ENCODE assay signal across 10 mouse cellular contexts in genomic region chr10:67053475-67053874, GRCm38 (mm10). TPM values are rescaled to one million over a fixed set of nuclear protein-coding genes. Genes with fewer than 3 reads are reported as not detected.
DNase-seq lines count a peak whose midpoint lies in the region; ATAC-seq and TF ChIP-seq lines count a peak whose summit lies in the region.
"Had no signal": no experiment of that assay in that cellular context is flagged by ENCODE, and none has a peak within 500 bp of the region (broad histone marks: within the 10 kb centered on the region; RNA-seq: fewer than 3 reads in every experiment).

No protein-coding gene starts in this region.

- peaks cover 39% of the 10 kb centered on the region for H3K4me1 ChIP-seq in liver, adult 2 months (ENCODE audit: control insufficient read depth, insufficient read depth, low read length)
- H3K4me1 ChIP-seq in liver, embryonic 11.5 days (replicated peaks; ENCODE audit: control insufficient read depth, insufficient read depth, low read length), result peaks cover 13% of the 10 kb centered on the region
- H3K4me1 ChIP-seq in forebrain, embryonic 11.5 days (replicated peaks; ENCODE audit: control insufficient read depth, insufficient read depth, low read length), result peaks cover 9% of the 10 kb centered on the region
- H3K4me1 ChIP-seq in hindbrain, embryonic 14.5 days (replicated peaks; ENCODE audit: control insufficient read depth, insufficient read depth, low read length), result peaks cover 27% of the 10 kb centered on the region
- peaks cover 26% of the 10 kb centered on the region for H3K4me1 ChIP-seq in stomach, embryonic 14.5 days (ENCODE audit: control insufficient read depth, insufficient read depth, low read length)

- peaks cover 16% of the 10 kb centered on the region; the same call in 1 of the 2 replicates for H3K79me2 ChIP-seq in liver, adult 2 months (ENCODE audit: control insufficient read depth, insufficient read depth, low read length)

- intact Hi-C loops in left cerebral cortex, postnatal 25 days (cut with DNase I), result no loop called here

- no peak for TF ChIP-seq CTCF in liver, adult 2 months (IDR thresholded peaks at IDR 0.05; ENCODE audit: low read depth, low read length)

- no peak overlapping the region for H3K4me3 ChIP-seq in liver, adult 2 months (ENCODE audit: insufficient read depth, low read depth, low read length)
- H3K4me3 ChIP-seq in liver, embryonic 11.5 days (ENCODE audit: low read depth, low read length), result no peak overlapping the region
- H3K4me3 ChIP-seq in forebrain, embryonic 11.5 days (ENCODE audit: low read depth, low read length), result no peak overlapping the region
- H3K4me3 ChIP-seq in hindbrain, embryonic 14.5 days (replicated peaks; ENCODE audit: low read length), result no peak overlapping the region
- no peak overlapping the region for H3K4me3 ChIP-seq in stomach, embryonic 14.5 days (ENCODE audit: low read depth, low read length)

- WGBS in liver, adult 2 months, result 69% methylated on average over 9 of the region's 9 CpGs
- 50% methylated on average over 9 of the region's 9 CpGs for WGBS in liver, embryonic 11.5 days
- 14% methylated on average over 9 of the region's 9 CpGs for WGBS in forebrain, embryonic 11.5 days
- 18% methylated on average over 9 of the region's 9 CpGs for WGBS in hindbrain, embryonic 14.5 days
- WGBS in stomach, embryonic 14.5 days, result 25% methylated on average over 9 of the region's 9 CpGs

- no peaks in the 10 kb centered on the region for H3K27me3 ChIP-seq in liver, adult 2 months (ENCODE audit: control insufficient read depth, insufficient read depth, low read length)
- H3K27me3 ChIP-seq in liver, embryonic 11.5 days (replicated peaks; ENCODE audit: control insufficient read depth, insufficient read depth, low read length), result no peaks in the 10 kb centered on the region
- no peaks in the 10 kb centered on the region for H3K27me3 ChIP-seq in forebrain, embryonic 11.5 days (ENCODE audit: control insufficient read depth, insufficient read depth, low read length)
- H3K27me3 ChIP-seq in hindbrain, embryonic 14.5 days (ENCODE audit: control insufficient read depth, insufficient read depth, low read length), result no peaks in the 10 kb centered on the region
- H3K27me3 ChIP-seq in stomach, embryonic 14.5 days (ENCODE audit: control insufficient read depth, insufficient read depth, low read length), result no peaks in the 10 kb centered on the region

- no peak for DNase-seq in liver, adult 2 months (ENCODE audit: extremely low read depth, low read depth, low spot score)
- DNase-seq in liver, embryonic 11.5 days (ENCODE audit: low spot score), result no peak
- DNase-seq in forebrain, embryonic 11.5 days (ENCODE audit: low spot score), result no peak
- DNase-seq in hindbrain, embryonic 14.5 days (ENCODE audit: low spot score), result peak; percentile 45
- no peak for DNase-seq in left cerebral cortex, postnatal 25 days (ENCODE audit: low spot score in 2 of 2)
- DNase-seq in right cerebral cortex, postnatal 25 days, result no peak
- DNase-seq: kidney, adult 8-10 months had no signal

- no peak overlapping the region for H3K4me2 ChIP-seq in liver, embryonic 11.5 days
- H3K4me2 ChIP-seq in forebrain, embryonic 11.5 days (ENCODE audit: low read depth, low read length, severe bottlenecking), result no peak overlapping the region
- no peak overlapping the region for H3K4me2 ChIP-seq in hindbrain, embryonic 14.5 days (replicated peaks)
- H3K4me2 ChIP-seq in stomach, embryonic 14.5 days (replicated peaks; ENCODE audit: low read depth, low read length), result no peak overlapping the region

- H3K9ac ChIP-seq in liver, adult 2 months (ENCODE audit: low read depth, low read length), result no peak overlapping the region
- H3K9ac ChIP-seq in liver, embryonic 11.5 days (ENCODE audit: low read depth, low read length), result no peak overlapping the region
- H3K9ac ChIP-seq in forebrain, embryonic 11.5 days (ENCODE audit: low read length), result 0 out of 2 replicates have a peak overlapping the region, but pooled peaks have one; percentile 33
- no peak overlapping the region for H3K9ac ChIP-seq in hindbrain, embryonic 14.5 days
- no peak overlapping the region for H3K9ac ChIP-seq in stomach, embryonic 14.5 days (replicated peaks; ENCODE audit: low read depth, low read length)

- H3K9me3 ChIP-seq in liver, embryonic 11.5 days (ENCODE audit: control insufficient read depth, low read length), result no peaks in the 10 kb centered on the region
- no peaks in the 10 kb centered on the region for H3K9me3 ChIP-seq in forebrain, embryonic 11.5 days (ENCODE audit: control insufficient read depth, low read length)
- no peaks in the 10 kb centered on the region for H3K9me3 ChIP-seq in hindbrain, embryonic 14.5 days (ENCODE audit: control insufficient read depth, low read length)
- no peaks in the 10 kb centered on the region for H3K9me3 ChIP-seq in stomach, embryonic 14.5 days (ENCODE audit: control insufficient read depth, low read depth, low read length)

- H3K36me3 ChIP-seq in liver, adult 2 months (ENCODE audit: control insufficient read depth, insufficient read depth, low read length), result no peaks in the 10 kb centered on the region
- no peaks in the 10 kb centered on the region for H3K36me3 ChIP-seq in liver, embryonic 11.5 days (ENCODE audit: control insufficient read depth, insufficient read depth, low read length)
- no peaks in the 10 kb centered on the region for H3K36me3 ChIP-seq in forebrain, embryonic 11.5 days (ENCODE audit: control insufficient read depth, insufficient read depth, low read length)
- no peaks in the 10 kb centered on the region for H3K36me3 ChIP-seq in hindbrain, embryonic 14.5 days (replicated peaks; ENCODE audit: control insufficient read depth, insufficient read depth)
- H3K36me3 ChIP-seq in stomach, embryonic 14.5 days (ENCODE audit: control insufficient read depth, insufficient read depth, low read length), result no peaks in the 10 kb centered on the region

- TF ChIP-seq POLR2A in liver, adult 2 months (IDR thresholded peaks at IDR 0.05; ENCODE audit: extremely low read depth, insufficient read depth, low read length), result no peak

- H3K27ac ChIP-seq in liver, adult 2 months (replicated peaks; ENCODE audit: insufficient read depth, low read depth, low read length), result peak overlapping the region; percentile 17; the same call in 1 of the 2 replicates
- H3K27ac ChIP-seq in liver, embryonic 11.5 days (ENCODE audit: low read depth, low read length), result no peak overlapping the region
- H3K27ac ChIP-seq in forebrain, embryonic 11.5 days (ENCODE audit: low read depth, low read length), result no peak overlapping the region
- H3K27ac ChIP-seq in hindbrain, embryonic 14.5 days, result peak overlapping the region; percentile 64; the same call in 1 of the 2 replicates
- H3K27ac ChIP-seq in stomach, embryonic 14.5 days (ENCODE audit: low read length), result peak overlapping the region; percentile 52; the same call in 1 of the 2 replicates

- no peak for ATAC-seq in liver, embryonic 11.5 days (replicated peaks; ENCODE audit: low FRiP score)
- peak; percentile 86 for ATAC-seq in forebrain, embryonic 11.5 days (replicated peaks; ENCODE audit: low FRiP score)
- ATAC-seq in hindbrain, embryonic 14.5 days (ENCODE audit: low FRiP score), result peak; percentile 79; the same call in 1 of the 2 replicates
- 0 out of 2 replicates have a peak, but pooled peaks have one; percentile 46 for ATAC-seq in stomach, embryonic 14.5 days (ENCODE audit: insufficient number of reproducible peaks, insufficient read depth, low FRiP score, low read depth)
- no peak for ATAC-seq in monocyte, adult 5-6 weeks (replicated peaks; ENCODE audit: insufficient number of reproducible peaks, low FRiP score, low TSS enrichment, poor library complexity, severe bottlenecking)
- ATAC-seq: lung, postnatal 0 days had no signal

RNA-seq across cellular contexts. Expression of gene Jmjd1c, which starts 42.5 kb away (rescaled TPM):
- total RNA-seq in liver, adult 2 months (2014; rRNA removed), result 44.8 and 48.3 TPM in 2 replicates
- polyA plus RNA-seq in liver, adult 2 months (2012; rRNA removed), result 5.7 and 5.8 TPM in 2 replicates
- 26.0 and 31.6 TPM in 2 replicates for polyA plus RNA-seq in liver, embryonic 11.5 days (2014; fragmentation: Nextera tagmentation; extraction: Ambion mirVana)
- polyA plus RNA-seq in forebrain, embryonic 11.5 days (2014; fragmentation: Nextera tagmentation; extraction: Ambion mirVana), result 53.1 and 55.7 TPM in 2 replicates
- polyA plus RNA-seq in hindbrain, embryonic 14.5 days (2014; fragmentation: Nextera tagmentation; extraction: Ambion mirVana), result 41.7 and 59.5 TPM in 2 replicates
- 55.0 and 58.2 TPM in 2 replicates for polyA plus RNA-seq in stomach, embryonic 14.5 days (2014; fragmentation: Nextera tagmentation; extraction: Ambion mirVana)
- total RNA-seq in left cerebral cortex, postnatal 25 days (2021), result 10 to 100 TPM; 77.1 to 87.7 TPM
- total RNA-seq in monocyte, adult 5-6 weeks (2017), result 110 to 165 TPM (median 124 TPM) in 3 replicates

RNA-seq across cellular contexts. Expression of gene Reep3, which starts 43.3 kb away (rescaled TPM):
- 36.1 and 38.8 TPM in 2 replicates for total RNA-seq in liver, adult 2 months (2014; rRNA removed)
- 21.6 and 24.8 TPM in 2 replicates for polyA plus RNA-seq in liver, adult 2 months (2012; rRNA removed)
- polyA plus RNA-seq in liver, embryonic 11.5 days (2014; fragmentation: Nextera tagmentation; extraction: Ambion mirVana), result 11.5 and 12.4 TPM in 2 replicates
- polyA plus RNA-seq in forebrain, embryonic 11.5 days (2014; fragmentation: Nextera tagmentation; extraction: Ambion mirVana), result 44.6 and 48.4 TPM in 2 replicates
- 32.4 and 32.8 TPM in 2 replicates for polyA plus RNA-seq in hindbrain, embryonic 14.5 days (2014; fragmentation: Nextera tagmentation; extraction: Ambion mirVana)
- 52.6 and 55.6 TPM in 2 replicates for polyA plus RNA-seq in stomach, embryonic 14.5 days (2014; fragmentation: Nextera tagmentation; extraction: Ambion mirVana)
- 10 to 100 TPM; 18.9 to 21.3 TPM for total RNA-seq in left cerebral cortex, postnatal 25 days (2021)
- 12.9 to 19.6 TPM (median 19.1 TPM) in 3 replicates for total RNA-seq in monocyte, adult 5-6 weeks (2017)

Comparison
In these comparisons a context has a peak if more than half of its experiments do, and no peak if none do; other contexts are left out.
1. H3K27ac ChIP-seq: peak in liver, adult 2 months (single experiment), hindbrain, embryonic 14.5 days (single experiment) and stomach, embryonic 14.5 days (single experiment); none in liver, embryonic 11.5 days (single experiment) and forebrain, embryonic 11.5 days (single experiment).
2. ATAC-seq: peak in forebrain, embryonic 11.5 days (single experiment), hindbrain, embryonic 14.5 days (single experiment) and stomach, embryonic 14.5 days (single experiment); none in liver, embryonic 11.5 days (single experiment) and monocyte, adult 5-6 weeks (single experiment).